Mouse (Mus musculus) lung, adult 2 months (tissue): ENCODE measurements around the gene Hnrnpul1.

Experiments
- CTCF ChIP-seq: fragments of 200-500 bp; IDR thresholded peaks from 2 replicates; pipeline ENCODE4 v1.5.1; 2011; ENCODE audit warnings: mild to moderate bottlenecking, low read length, control low read depth; ENCODE audit not compliant: insufficient read depth
- POLR2A ChIP-seq: fragments of 200-500 bp; IDR thresholded peaks from 2 replicates; pipeline ENCODE4 v1.6.1; 2011; ENCODE audit warnings: low read depth, mild to moderate bottlenecking, control low read depth, low read length, borderline replicate concordance; ENCODE audit errors: extremely low read depth

GRCm38 (mm10) chr7:25711731-25712197 lies 42.8 kb downstream of the Hnrnpul1 start:
- no peak for TF ChIP-seq CTCF
- TF ChIP-seq POLR2A, result no peak
